In the genomic region with DNA sequence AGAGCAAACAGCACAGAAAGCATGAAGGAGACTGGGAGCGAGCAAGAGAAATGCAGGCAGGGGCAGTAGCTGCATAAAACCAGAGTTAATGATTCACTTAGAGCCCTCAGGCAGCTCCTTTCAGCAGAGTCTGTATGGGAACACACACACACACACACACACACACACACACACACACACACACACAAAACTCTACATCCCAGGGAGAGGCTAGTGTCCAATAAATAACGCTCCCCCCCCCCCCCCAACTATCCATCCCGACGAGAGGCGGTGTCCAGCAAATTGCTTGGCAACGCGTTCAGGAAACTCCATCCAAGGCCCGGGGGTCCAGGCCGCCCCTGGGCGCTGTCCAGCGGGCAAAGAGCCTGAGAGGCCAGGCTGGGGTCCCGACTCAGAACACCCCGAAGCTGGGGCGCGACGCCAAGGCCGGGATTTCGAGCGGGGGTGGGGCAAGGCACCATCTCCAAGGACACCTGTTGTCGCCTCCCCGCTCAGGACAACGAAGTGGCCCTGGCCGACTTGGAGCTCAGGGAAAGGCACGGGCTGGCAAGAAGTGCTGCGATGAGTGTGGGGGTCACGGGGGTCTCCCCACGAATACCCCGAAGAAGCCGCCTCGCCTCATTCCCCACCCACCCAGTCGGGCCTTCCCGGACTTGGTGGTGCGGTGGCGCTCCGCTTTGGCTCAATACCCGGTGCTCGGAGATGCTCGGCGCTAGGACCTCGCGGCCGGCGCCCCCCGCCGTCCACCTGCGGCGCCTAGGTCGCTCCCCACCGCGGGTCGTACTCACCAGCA, we compare ENCODE assay signal across 8 mouse cellular contexts. TPM values are rescaled to one million over a fixed set of nuclear protein-coding genes. Genes with fewer than 3 reads are reported as not detected.
DNase-seq lines count a peak whose midpoint lies in the region; ATAC-seq lines count a peak whose summit lies in the region.

No protein-coding gene starts in this region.

- DNase-seq in CD4-positive helper T cell, adult 2 months (ENCODE audit: low read depth, low spot score): peak; percentile 13
- peak; percentile 54 to 89 for DNase-seq in adrenal gland, adult (ENCODE audit: inconsistent age in 2 of 2, low spot score in 1 of 2)
- peak; percentile 78 for DNase-seq in kidney, adult 9 months
- DNase-seq in spleen, adult 18-20 months: no peak

- peaks cover 37% of the 10 kb centered on the region for H3K27me3 ChIP-seq in embryonic facial prominence, embryonic 13.5 days
- H3K27me3 ChIP-seq in heart, embryonic 11.5 days (ENCODE audit: control insufficient read depth, insufficient read depth, low read length): peaks cover 32% of the 10 kb centered on the region
- H3K27me3 ChIP-seq in liver, embryonic 15.5 days: peaks cover 21% of the 10 kb centered on the region
- H3K27me3 ChIP-seq in neural tube, embryonic 12.5 days (replicated peaks): no peaks in the 10 kb centered on the region

- peaks cover 7% of the 10 kb centered on the region; the same call in 1 of the 2 replicates for H3K4me1 ChIP-seq in embryonic facial prominence, embryonic 13.5 days
- peaks cover 2% of the 10 kb centered on the region; the same call in 1 of the 2 replicates for H3K4me1 ChIP-seq in heart, embryonic 11.5 days (ENCODE audit: control insufficient read depth, insufficient read depth, low read length)
- peaks cover 43% of the 10 kb centered on the region for H3K4me1 ChIP-seq in liver, embryonic 15.5 days (replicated peaks)
- H3K4me1 ChIP-seq in neural tube, embryonic 12.5 days: peaks cover 13% of the 10 kb centered on the region; the same call in 1 of the 2 replicates

- H3K9me3 ChIP-seq in embryonic facial prominence, embryonic 13.5 days: no peaks in the 10 kb centered on the region
- no peaks in the 10 kb centered on the region for H3K9me3 ChIP-seq in heart, embryonic 11.5 days (replicated peaks; ENCODE audit: control insufficient read depth, low read length)
- H3K9me3 ChIP-seq in liver, embryonic 15.5 days (replicated peaks): no peaks in the 10 kb centered on the region
- H3K9me3 ChIP-seq in neural tube, embryonic 12.5 days: no peaks in the 10 kb centered on the region

- no peaks in the 10 kb centered on the region for H3K36me3 ChIP-seq in embryonic facial prominence, embryonic 13.5 days
- H3K36me3 ChIP-seq in heart, embryonic 11.5 days (ENCODE audit: control insufficient read depth, insufficient read depth, low read length): no peaks in the 10 kb centered on the region
- no peaks in the 10 kb centered on the region for H3K36me3 ChIP-seq in liver, embryonic 15.5 days (replicated peaks)
- H3K36me3 ChIP-seq in neural tube, embryonic 12.5 days: no peaks in the 10 kb centered on the region

- no peak overlapping the region for H3K27ac ChIP-seq in embryonic facial prominence, embryonic 13.5 days
- no peak overlapping the region for H3K27ac ChIP-seq in heart, embryonic 11.5 days (ENCODE audit: low read depth, low read length)
- 0 out of 2 replicates have a peak overlapping the region, but pooled peaks have one; percentile 4 for H3K27ac ChIP-seq in liver, embryonic 15.5 days (replicated peaks)
- H3K27ac ChIP-seq in neural tube, embryonic 12.5 days: no peak overlapping the region

- H3K4me3 ChIP-seq in embryonic facial prominence, embryonic 13.5 days: peak overlapping the region; percentile 70
- peak overlapping the region; percentile 75 for H3K4me3 ChIP-seq in heart, embryonic 11.5 days (ENCODE audit: low read depth, low read length)
- peak overlapping the region; percentile 70 for H3K4me3 ChIP-seq in liver, embryonic 15.5 days (replicated peaks)
- H3K4me3 ChIP-seq in neural tube, embryonic 12.5 days: peak overlapping the region; percentile 69

- ATAC-seq in embryonic facial prominence, embryonic 13.5 days (ENCODE audit: insufficient number of reproducible peaks, insufficient read depth, low FRiP score, low TSS enrichment, low read depth): peak; percentile 56
- ATAC-seq in heart, embryonic 11.5 days (replicated peaks; ENCODE audit: insufficient number of reproducible peaks, low FRiP score, low TSS enrichment): peak; percentile 79
- peak; percentile 71 for ATAC-seq in liver, embryonic 15.5 days (ENCODE audit: insufficient read depth)
- peak; percentile 88 for ATAC-seq in neural tube, embryonic 12.5 days (ENCODE audit: low FRiP score, low read depth)

- peak overlapping the region; percentile 71 for H3K9ac ChIP-seq in embryonic facial prominence, embryonic 13.5 days
- H3K9ac ChIP-seq in heart, embryonic 11.5 days (ENCODE audit: low read depth, low read length): peak overlapping the region; percentile 67; the same call in 1 of the 2 replicates
- peak overlapping the region; percentile 60 for H3K9ac ChIP-seq in liver, embryonic 15.5 days
- H3K9ac ChIP-seq in neural tube, embryonic 12.5 days: peak overlapping the region; percentile 43

- WGBS in embryonic facial prominence, embryonic 13.5 days: under 1% methylated on average over 50 of the region's 51 CpGs
- 2% methylated on average over 50 of the region's 51 CpGs for WGBS in heart, embryonic 11.5 days (ENCODE audit: insufficient replicate concordance)
- WGBS in liver, embryonic 15.5 days (ENCODE audit: insufficient replicate concordance): 2% methylated on average over 50 of the region's 51 CpGs
- under 1% methylated on average over 50 of the region's 51 CpGs for WGBS in neural tube, embryonic 12.5 days

- peak overlapping the region; percentile 96 for H3K4me2 ChIP-seq in embryonic facial prominence, embryonic 13.5 days
- peak overlapping the region; percentile 98 for H3K4me2 ChIP-seq in heart, embryonic 11.5 days
- peak overlapping the region; percentile 95 for H3K4me2 ChIP-seq in liver, embryonic 15.5 days
- peak overlapping the region; percentile 96 for H3K4me2 ChIP-seq in neural tube, embryonic 12.5 days (replicated peaks)

RNA-seq across cellular contexts. Expression of gene Ston2, which starts 9.8 kb away (rescaled TPM):
- polyA plus RNA-seq in embryonic facial prominence, embryonic 13.5 days (2015; fragmentation: Nextera tagmentation; extraction: Ambion mirVana): 7.5 and 7.9 TPM in 2 replicates
- 3.5 and 6.7 TPM in 2 replicates for polyA plus RNA-seq in heart, embryonic 11.5 days (2014; fragmentation: Nextera tagmentation; extraction: Ambion mirVana)
- polyA plus RNA-seq in liver, embryonic 15.5 days (2015; fragmentation: Nextera tagmentation; extraction: Ambion mirVana): 13.6 and 14.5 TPM in 2 replicates
- polyA plus RNA-seq in neural tube, embryonic 12.5 days (2016; fragmentation: Nextera tagmentation; extraction: Ambion mirVana): 6.7 and 7.9 TPM in 2 replicates

Comparison
In these comparisons a context has a peak if more than half of its experiments do, and no peak if none do; other contexts are left out.
1. DNase-seq: peak in CD4-positive helper T cell, adult 2 months (single experiment), adrenal gland, adult (2 of 2) and kidney, adult 9 months (single experiment); none in spleen, adult 18-20 months (0 of 2).
2. Peak in every context shown above with its lines, with median percentiles within 50 percentile points of each other: ATAC-seq, H3K4me2 ChIP-seq, H3K4me3 ChIP-seq and H3K9ac ChIP-seq.